In genomic region chr19:29251191-29251957, GRCm38 (mm10) we compare ENCODE assay signal across 8 mouse cellular contexts. TPM values are rescaled to one million over a fixed set of nuclear protein-coding genes. Genes with fewer than 3 reads are reported as not detected.
DNase-seq lines count a peak whose midpoint lies in the region.

Gene Jak2, plus strand, starts transcription at chr19:29251828.

- H3K4me1 ChIP-seq in hindbrain, embryonic 10.5 days (replicated peaks) = peaks cover 62% of the 10 kb centered on the region

- H3K4me3 ChIP-seq in hindbrain, embryonic 10.5 days = peak within 1 kb of the TSS; percentile 90

- H3K27ac ChIP-seq in hindbrain, embryonic 10.5 days = peak within 1 kb of the TSS; percentile 97

- no peaks in the 10 kb centered on the region for H3K27me3 ChIP-seq in hindbrain, embryonic 10.5 days (ENCODE audit: insufficient read depth, poor library complexity, severe bottlenecking)

- H3K36me3 ChIP-seq in hindbrain, embryonic 10.5 days = no peaks in the 10 kb centered on the region

- under 1% methylated on average over 112 of the region's 114 CpGs for WGBS in hindbrain, embryonic 10.5 days

- DNase-seq in NIH3T3 (ENCODE audit: low read depth) = peak; percentile 98
- peak; percentile 91 for DNase-seq in cerebellum, adult 9-11 months
- peak; percentile 51 to 85 for DNase-seq in frontal cortex, adult 2 months (ENCODE audit: extremely low spot score in 1 of 2, low spot score in 1 of 2)
- peak; percentile 88 for DNase-seq in hindbrain, embryonic 10.5 days (ENCODE audit: low spot score)
- DNase-seq in layer of hippocampus, postnatal 25 days (ENCODE audit: extremely low spot score in 1 of 2, low spot score in 1 of 2) = peak; percentile 77 to 85
- DNase-seq in lung, postnatal 14 days = peak; percentile 95
- peak; percentile 96 for DNase-seq in ovary, postnatal 36 days (ENCODE audit: low spot score)
- DNase-seq in thymus, postnatal 14 days = peak; percentile 95

- no peaks in the 10 kb centered on the region for H3K9me3 ChIP-seq in hindbrain, embryonic 10.5 days

RNA-seq across cellular contexts. Expression of gene Jak2, which starts in this region (rescaled TPM):
- 25.2 and 26.6 TPM in 2 replicates for polyA plus RNA-seq in frontal cortex, adult 2 months (2012; rRNA removed)
- 6.9 and 7.0 TPM in 2 replicates for polyA plus RNA-seq in hindbrain, embryonic 10.5 days (2016; fragmentation: Nextera tagmentation; extraction: Ambion mirVana)
- total RNA-seq in layer of hippocampus, postnatal 25 days (2021) = 10 to 100 TPM; 26.1 to 27.5 TPM

Comparison
In these comparisons a context has a peak if more than half of its experiments do, and no peak if none do; other contexts are left out.
1. Peak in every context shown above with its lines: DNase-seq, H3K4me3 ChIP-seq and H3K27ac ChIP-seq.